Mouse (Mus musculus) right cerebral cortex, postnatal 4 days (tissue): ENCODE data around the gene Tmem121b.

ENCODE experiments used
- DNase-seq: peaks from one replicate; pipeline ENCODE4 v3.0.0-alpha.2; 2022

Tmem121b gene

GRCm38 (mm10) chr6:120493374-120494181, at the start of gene Tmem121b:
Gene Tmem121b (minus strand): TSS chr6:120493807.
- peak; percentile 86 for DNase-seq

DNA sequence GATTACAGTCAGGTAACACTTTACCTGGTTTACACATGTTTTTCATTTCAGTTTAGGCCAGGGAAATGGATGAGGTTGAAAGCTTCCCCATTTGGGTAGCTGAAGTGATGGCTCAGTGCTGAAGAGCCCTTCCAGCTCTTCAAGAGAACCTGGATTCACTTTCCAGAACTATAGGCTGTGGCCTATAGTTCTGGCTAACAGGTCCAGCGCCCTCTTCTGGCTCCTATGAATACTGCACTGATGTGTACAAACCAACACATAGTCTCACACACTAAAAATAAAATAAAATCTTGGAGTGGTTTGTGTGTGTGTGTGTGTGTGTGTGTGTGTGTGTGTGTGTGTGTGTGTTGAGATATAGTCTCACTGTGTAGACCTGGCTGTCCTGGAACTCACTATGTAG, 48.5 kb upstream of the Tmem121b start:
- no peak for DNase-seq

DNA sequence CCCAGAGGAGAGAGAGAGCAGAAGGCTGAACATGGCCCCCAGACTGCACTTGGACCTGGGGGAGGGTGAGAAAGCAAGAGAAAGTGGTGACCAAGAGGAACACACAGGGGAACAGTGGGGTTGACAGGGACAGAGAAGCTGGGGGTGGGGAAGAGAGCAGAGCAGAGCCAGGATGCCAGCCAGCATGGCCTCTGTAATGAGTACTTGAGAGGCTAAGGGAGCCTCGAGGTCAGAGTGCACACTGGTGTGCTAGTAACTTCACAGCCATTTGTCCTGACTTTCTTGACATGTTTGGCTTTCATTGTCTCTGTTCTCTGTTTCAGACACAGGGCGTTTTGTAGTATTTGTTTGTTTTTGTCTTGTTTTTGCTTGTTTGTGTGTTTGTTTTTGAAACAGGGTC, 47.8 kb upstream of the Tmem121b start:
- DNase-seq, result no peak

- no peak for DNase-seq
Measured at GRCm38 (mm10) chr6:120539781-120540231, 46.2 kb upstream of the Tmem121b start.

- DNase-seq, result peak; percentile 69
Measured at GRCm38 (mm10) chr6:120539132-120539759, 45.6 kb upstream of the Tmem121b start.

DNA sequence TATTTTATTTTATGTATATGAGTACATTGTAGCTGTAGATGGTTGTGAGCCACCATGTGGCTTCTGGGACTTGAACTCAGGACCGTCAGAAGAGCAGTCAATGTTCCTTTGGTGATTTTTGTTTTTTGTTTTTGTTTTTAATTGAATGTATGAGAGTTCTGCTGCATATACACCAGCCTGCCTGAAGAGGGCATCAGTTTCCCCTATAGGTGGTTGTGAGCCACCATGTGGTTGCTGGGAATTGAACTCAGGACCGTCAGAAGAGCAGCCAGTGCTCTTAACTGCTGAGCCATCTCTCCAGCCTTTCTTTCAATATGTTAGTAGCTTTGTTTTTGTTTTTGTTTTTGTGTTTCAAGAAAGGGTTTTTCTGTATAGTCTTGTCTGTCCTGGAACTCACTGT, 42.7 kb upstream of the Tmem121b start:
- no peak for DNase-seq

DNA sequence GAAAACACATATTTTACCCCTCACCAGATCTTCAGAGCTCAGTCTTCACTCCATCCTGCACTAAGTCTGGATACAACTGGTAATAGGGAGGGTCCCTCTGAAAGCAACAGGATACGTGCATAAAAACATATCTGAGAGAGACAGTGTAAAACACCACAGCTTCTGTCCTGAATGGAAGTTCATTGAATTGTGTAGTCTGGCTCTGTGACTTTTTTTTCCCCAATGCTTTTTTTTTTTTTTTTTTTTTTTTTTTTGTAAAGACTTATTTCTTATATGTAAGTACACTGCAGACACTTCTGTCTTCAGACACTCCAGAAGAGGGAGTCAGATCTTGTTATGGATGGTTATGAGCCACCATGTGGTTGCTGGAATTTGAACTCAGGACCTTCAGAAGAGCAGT, 39.0 kb upstream of the Tmem121b start:
- DNase-seq, result no peak

DNA sequence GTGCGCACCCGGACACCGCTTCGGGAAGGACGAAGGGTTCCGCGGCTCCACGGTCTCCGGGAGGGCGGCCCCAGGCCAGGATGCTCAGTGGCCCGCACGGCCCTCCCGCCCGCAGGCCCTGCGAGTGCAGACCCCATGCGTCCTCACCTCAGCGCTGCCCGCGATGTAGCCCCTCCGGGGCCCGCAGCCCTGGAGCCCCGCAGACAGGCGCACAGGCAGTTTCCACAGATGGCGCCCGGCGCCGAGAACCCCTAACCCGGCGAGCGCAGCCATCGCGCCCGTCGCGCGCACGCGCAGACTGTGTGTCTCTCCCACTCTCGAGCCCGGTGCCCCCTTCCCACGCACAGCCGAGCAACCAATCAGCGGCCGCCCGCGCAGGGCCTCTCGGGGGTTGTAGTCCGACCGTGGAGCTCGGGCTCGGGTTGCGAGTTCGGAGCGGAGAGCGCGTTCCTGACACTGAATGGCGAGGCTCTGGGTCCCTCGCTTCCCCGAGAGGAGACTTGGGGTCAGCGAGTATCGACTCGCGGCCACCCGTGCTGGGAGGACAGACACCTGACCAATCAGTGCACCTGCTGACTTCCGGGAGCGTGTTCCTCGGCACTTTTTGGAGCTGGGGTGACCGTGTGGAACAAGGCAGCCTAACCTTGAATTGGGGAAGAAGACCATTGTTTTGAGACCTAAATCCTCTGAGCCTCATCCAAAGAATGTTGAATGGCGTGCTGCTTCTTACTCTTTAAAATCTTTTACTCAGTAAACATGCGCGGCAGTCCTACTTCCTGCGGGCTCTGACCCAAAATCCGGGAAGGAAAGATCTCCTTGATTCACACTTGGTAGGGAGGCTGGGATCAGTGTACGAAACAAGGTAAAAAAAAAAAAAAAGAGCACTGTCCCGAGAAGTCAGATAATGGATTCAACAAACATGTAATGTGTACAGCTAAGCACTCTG, 37.7 kb upstream of the Tmem121b start, which contains the start of gene Hdhd5:
Gene Hdhd5 (minus strand): TSS at position 300 of the 946 bp plus-strand sequence.
- DNase-seq, result peak; percentile 97

GRCm38 (mm10) chr6:120529123-120529522, 35.5 kb upstream of the Tmem121b start:
- no peak for DNase-seq

DNA sequence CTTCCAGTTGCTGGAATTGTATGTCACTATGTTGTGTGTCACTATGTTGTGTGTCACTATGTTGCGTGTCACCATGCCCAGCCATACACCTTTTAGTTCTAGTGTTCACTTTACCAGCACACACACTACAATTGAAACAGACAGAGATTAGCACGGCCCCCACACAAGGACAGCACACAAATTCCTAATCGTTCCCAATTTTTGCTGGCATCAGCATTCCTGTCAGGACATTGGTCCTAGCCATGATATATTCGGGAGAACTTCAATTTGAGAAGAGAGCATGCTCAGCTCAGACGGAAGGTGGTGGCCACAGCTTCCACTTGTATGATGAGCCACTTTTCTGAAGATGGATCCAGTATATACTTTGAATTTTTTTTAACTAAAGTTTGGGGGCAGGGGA, 31.2 kb upstream of the Tmem121b start:
- no peak for DNase-seq

DNA sequence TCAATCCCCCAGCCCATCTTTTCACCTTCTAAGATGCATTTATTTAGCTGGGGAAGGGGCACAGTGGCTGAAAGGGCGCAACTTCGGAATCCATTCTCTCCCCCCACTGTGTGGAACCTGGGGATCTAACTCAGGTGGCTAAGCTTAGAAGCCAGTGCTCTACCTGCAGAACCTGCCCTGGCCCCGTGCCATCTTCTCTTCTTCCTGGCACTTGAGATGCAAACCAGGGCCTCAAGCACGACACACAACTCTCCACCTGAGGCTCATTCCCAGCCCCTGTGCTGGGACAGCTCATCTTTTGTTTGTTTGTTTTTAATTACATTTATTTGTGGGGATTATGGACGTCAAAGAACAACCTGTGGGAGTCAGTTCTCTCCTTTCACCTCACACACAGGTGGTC, 26.0 kb upstream of the Tmem121b start:
- no peak for DNase-seq

DNA sequence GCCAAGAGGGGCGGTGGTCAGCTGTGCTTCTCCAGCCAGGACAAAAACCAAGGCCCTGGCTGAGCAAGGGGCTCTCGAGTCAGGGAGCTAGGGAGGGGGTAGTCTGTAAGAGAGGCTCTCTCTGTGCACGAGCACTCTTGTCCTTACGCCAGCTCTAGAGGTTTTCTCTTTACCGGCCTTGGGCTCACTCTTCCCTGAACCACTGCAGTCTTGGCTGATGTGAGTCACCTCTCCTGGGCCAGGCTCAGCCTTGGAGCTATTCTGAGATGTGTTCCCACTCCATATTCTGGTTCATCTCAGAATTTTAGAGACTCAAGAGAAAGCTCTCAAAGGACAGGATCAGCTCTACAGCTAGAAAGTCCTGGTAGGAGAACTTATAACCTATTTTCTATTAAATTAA, 23.7 kb upstream of the Tmem121b start:
- no peak for DNase-seq

- DNase-seq, result no peak
Measured at GRCm38 (mm10) chr6:120516879-120517278, 23.3 kb upstream of the Tmem121b start.

DNA sequence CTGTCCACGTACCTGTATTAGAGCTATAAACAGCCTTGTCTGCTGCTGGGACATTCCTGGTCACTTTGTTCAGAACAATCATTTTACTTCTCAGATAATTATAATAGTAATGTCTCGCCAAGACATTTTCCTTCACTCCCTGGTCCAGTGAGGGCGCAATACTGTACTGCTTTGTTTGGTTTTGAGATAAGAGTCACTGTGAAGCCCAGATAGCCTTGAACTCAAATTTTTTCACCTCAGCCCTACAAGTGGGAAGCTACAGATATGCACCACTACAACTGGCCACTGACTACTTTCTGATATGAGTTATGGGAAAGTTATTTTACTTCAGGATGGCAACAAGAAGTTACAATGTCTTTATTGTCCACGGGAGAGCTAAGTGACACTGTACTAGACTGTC, 22.8 kb upstream of the Tmem121b start:
- DNase-seq, result no peak

GRCm38 (mm10) chr6:120511212-120511611, 17.6 kb upstream of the Tmem121b start:
- DNase-seq, result no peak

GRCm38 (mm10) chr6:120510425-120510824, 16.8 kb upstream of the Tmem121b start:
- no peak for DNase-seq

- DNase-seq, result no peak
Measured at GRCm38 (mm10) chr6:120509975-120510374, 16.4 kb upstream of the Tmem121b start.

DNA sequence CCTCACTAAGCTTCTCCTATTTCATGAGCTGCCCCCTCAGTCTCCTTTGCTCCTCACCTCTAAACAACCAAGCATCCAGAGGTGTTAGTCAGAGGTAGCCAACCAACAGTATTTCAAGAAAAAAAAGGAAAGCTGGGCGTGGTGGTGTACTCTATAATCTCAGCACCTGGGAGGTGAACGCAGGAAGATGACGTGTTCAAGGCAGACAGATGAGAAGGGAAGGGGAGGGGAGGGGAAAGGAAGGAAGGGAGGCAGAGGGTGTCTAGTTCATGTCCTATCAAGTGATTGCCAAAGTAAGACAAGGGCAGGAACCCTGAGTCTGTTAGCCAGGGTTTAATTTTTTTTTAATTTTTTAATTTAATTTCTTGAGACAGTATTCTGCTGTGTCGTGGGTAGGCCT, 15.0 kb upstream of the Tmem121b start:
- no peak for DNase-seq

- peak; percentile 55 for DNase-seq
Measured at GRCm38 (mm10) chr6:120505531-120505930, 11.9 kb upstream of the Tmem121b start.

- DNase-seq, result no peak
Measured at GRCm38 (mm10) chr6:120504051-120504450, 10.4 kb upstream of the Tmem121b start.

DNA sequence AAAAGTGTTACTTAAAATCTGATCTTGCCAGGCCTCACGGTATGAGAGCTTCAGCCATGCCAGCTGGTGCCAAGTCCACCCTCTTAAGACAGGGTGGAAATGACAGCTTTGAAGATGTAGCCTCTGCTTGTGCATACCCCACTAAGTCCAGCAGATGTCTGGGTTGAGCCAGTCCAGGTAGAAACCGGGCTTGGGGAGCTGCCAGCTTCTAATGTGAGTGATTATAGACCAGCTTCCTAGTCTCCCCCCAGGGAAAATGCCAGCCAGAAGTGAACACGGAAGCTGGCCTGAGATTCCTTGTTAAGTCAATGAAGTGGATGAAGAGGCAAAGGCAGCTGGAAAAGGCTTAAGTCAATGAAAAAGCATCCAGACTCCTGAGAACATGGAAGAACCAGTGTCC, 2.9 kb upstream of the Tmem121b start:
- no peak for DNase-seq

DNA sequence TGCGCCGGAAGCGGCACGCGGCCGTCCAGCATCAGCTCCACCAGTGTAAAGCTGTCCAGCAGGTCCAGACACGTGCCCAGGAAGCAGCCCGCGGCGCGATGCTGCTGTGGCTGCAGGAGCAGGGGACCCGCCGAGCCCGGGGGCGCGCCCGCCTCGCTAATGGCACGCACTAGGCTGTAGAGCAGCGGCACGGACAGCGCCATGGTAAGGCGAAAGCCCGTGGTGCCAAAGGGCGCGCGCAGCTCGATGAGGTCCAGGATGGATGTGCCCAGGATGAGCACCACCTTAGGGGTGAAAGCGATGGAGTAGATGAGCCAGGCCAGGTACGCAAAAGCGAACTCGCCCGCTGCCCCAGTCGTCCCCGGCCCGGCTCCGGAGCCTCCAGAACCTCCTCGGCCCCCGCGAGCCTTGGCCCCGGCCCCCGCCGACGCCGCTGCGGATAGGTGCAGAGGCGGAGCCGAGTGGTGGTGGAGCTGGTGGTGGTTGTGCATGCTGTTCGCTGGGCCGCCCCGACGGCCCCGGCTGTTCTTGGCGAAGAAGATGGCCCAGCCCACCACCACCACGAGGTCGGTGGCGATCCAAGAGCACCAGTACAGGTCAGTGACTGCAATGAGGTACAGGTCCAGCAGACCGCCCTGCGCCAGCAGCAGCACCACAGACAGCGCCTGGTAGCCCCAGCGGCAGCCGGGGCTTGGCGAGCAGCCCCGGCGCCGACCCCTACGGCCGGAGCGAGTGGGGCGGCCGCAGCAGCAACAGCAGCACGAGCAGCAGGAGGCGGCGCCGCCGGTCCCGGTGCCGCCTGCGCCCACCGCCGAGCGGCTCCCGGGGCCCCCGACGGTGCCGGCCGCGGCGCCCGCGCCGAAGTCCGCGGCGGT, 871 bp downstream of the Tmem121b start:
- peak; percentile 49 for DNase-seq
